Mouse (Mus musculus): ENCODE measurements around the gene Bmp4. TPM values are rescaled to one million over a fixed set of nuclear protein-coding genes. Genes with fewer than 3 reads are reported as not detected.

Gene Bmp4
- total RNA-seq (2014; fragmentation: Nextera tagmentation) (not detected in 2 replicates), total RNA-seq (2017) (not detected in 2 replicates)

- ATAC-seq (replicated peaks; ENCODE audit: poor library complexity, severe bottlenecking), result no peak
Observed at GRCm38 (mm10) chr14:46390249-46390775, at the start of gene Bmp4. Gene Bmp4, minus strand, starts transcription at chr14:46390669.

GRCm38 (mm10) chr14:46439461-46440048 lies 49.1 kb upstream of the Bmp4 start:
- ATAC-seq (replicated peaks; ENCODE audit: poor library complexity, severe bottlenecking), result no peak

- ATAC-seq (replicated peaks; ENCODE audit: poor library complexity, severe bottlenecking), result no peak
Observed at GRCm38 (mm10) chr14:46436471-46437090, 46.1 kb upstream of the Bmp4 start.

- no peak for ATAC-seq (replicated peaks; ENCODE audit: poor library complexity, severe bottlenecking)
Observed at GRCm38 (mm10) chr14:46430231-46430630, 39.8 kb upstream of the Bmp4 start.

- no peak for ATAC-seq (replicated peaks; ENCODE audit: poor library complexity, severe bottlenecking)
Observed at GRCm38 (mm10) chr14:46427251-46427650, 36.8 kb upstream of the Bmp4 start.

GRCm38 (mm10) chr14:46421823-46422222 lies 31.4 kb upstream of the Bmp4 start:
- ATAC-seq (replicated peaks; ENCODE audit: poor library complexity, severe bottlenecking), result no peak

- no peak for ATAC-seq (replicated peaks; ENCODE audit: poor library complexity, severe bottlenecking)
Observed at GRCm38 (mm10) chr14:46419269-46419668, 28.8 kb upstream of the Bmp4 start.

- no peak for ATAC-seq (replicated peaks; ENCODE audit: poor library complexity, severe bottlenecking)
Observed at GRCm38 (mm10) chr14:46418371-46419097, 28.1 kb upstream of the Bmp4 start.

GRCm38 (mm10) chr14:46412497-46413000 lies 22.1 kb upstream of the Bmp4 start:
- no peak for ATAC-seq (replicated peaks; ENCODE audit: poor library complexity, severe bottlenecking)

- no peak for ATAC-seq (replicated peaks; ENCODE audit: poor library complexity, severe bottlenecking)
Observed at GRCm38 (mm10) chr14:46410557-46411120, 20.2 kb upstream of the Bmp4 start.

GRCm38 (mm10) chr14:46409016-46409415 lies 18.5 kb upstream of the Bmp4 start:
- ATAC-seq (replicated peaks; ENCODE audit: poor library complexity, severe bottlenecking), result no peak

- ATAC-seq (replicated peaks; ENCODE audit: poor library complexity, severe bottlenecking), result no peak
Observed at GRCm38 (mm10) chr14:46408319-46408718, 17.9 kb upstream of the Bmp4 start.

GRCm38 (mm10) chr14:46399925-46400324 lies 9.5 kb upstream of the Bmp4 start:
- ATAC-seq (replicated peaks; ENCODE audit: poor library complexity, severe bottlenecking), result no peak

- no peak for ATAC-seq (replicated peaks; ENCODE audit: poor library complexity, severe bottlenecking)
Observed at GRCm38 (mm10) chr14:46398091-46398695, 7.7 kb upstream of the Bmp4 start.

GRCm38 (mm10) chr14:46391621-46392170 lies 1.2 kb upstream of the Bmp4 start:
- ATAC-seq (replicated peaks; ENCODE audit: poor library complexity, severe bottlenecking), result no peak

- ATAC-seq (replicated peaks; ENCODE audit: poor library complexity, severe bottlenecking), result no peak
Observed at GRCm38 (mm10) chr14:46389438-46390248, 826 bp downstream of the Bmp4 start.

- no peak for ATAC-seq (replicated peaks; ENCODE audit: poor library complexity, severe bottlenecking)
Observed at GRCm38 (mm10) chr14:46388636-46389035, 1.8 kb downstream of the Bmp4 start.

- ATAC-seq (replicated peaks; ENCODE audit: poor library complexity, severe bottlenecking), result no peak
Observed at GRCm38 (mm10) chr14:46387821-46388481, 2.5 kb downstream of the Bmp4 start.

- ATAC-seq (replicated peaks; ENCODE audit: poor library complexity, severe bottlenecking), result peak; percentile 56
Observed at GRCm38 (mm10) chr14:46387357-46387671, 3.2 kb downstream of the Bmp4 start.
